Mouse (Mus musculus) embryonic facial prominence, embryonic 11.5 days (tissue): Measurements from ENCODE around the gene Gabrb2. TPM values are rescaled to one million over a fixed set of nuclear protein-coding genes. Genes with fewer than 3 reads are reported as not detected.

Source experiments
- ATAC-seq: fragments of 200-750 bp; cut with Nextera tagmentation; replicated peaks from 2 replicates; pipeline ENCODE4 v1.8.0; 2017; ENCODE audit warnings: low read depth; ENCODE audit not compliant: insufficient number of reproducible peaks, low FRiP score, low TSS enrichment
- DNase-seq: peaks from one replicate; pipeline ENCODE4 v3.0.0-alpha.2; 2015; ENCODE audit warnings: low spot score
- H3K27ac ChIP-seq: fragments of 300-500 bp; sonication (generic); replicated peaks from 2 replicates; pipeline ENCODE4 v1.5.1; 2014; ENCODE audit warnings: mild to moderate bottlenecking, low read depth, low read length, control low read depth
- H3K27me3 ChIP-seq: fragments of 300-500 bp; sonication (generic); 2 replicates; pipeline ENCODE4 v1.6.1; 2014; ENCODE audit warnings: mild to moderate bottlenecking, low read length, moderate library complexity, mixed read lengths; ENCODE audit not compliant: control insufficient read depth, insufficient read depth
- H3K36me3 ChIP-seq: fragments of 300-500 bp; sonication (generic); replicated peaks from 2 replicates; pipeline ENCODE4 v1.6.1; 2014; ENCODE audit warnings: low read depth, mild to moderate bottlenecking, low read length, moderate library complexity, mixed read lengths; ENCODE audit not compliant: control insufficient read depth, insufficient read depth
- H3K4me1 ChIP-seq: fragments of 300-500 bp; sonication (generic); 2 replicates; pipeline ENCODE4 v1.6.1; 2014; ENCODE audit warnings: low read length, mixed read lengths; ENCODE audit not compliant: control insufficient read depth, insufficient read depth
- H3K4me2 ChIP-seq: fragments of 300-500 bp; sonication (generic); 2 replicates; pipeline ENCODE4 v1.6.1; 2014; ENCODE audit warnings: low read depth, mild to moderate bottlenecking, control low read depth, low read length, moderate library complexity
- H3K4me3 ChIP-seq: fragments of 300-500 bp; sonication (generic); 2 replicates; pipeline ENCODE4 v1.5.1; 2014; ENCODE audit warnings: low read depth, low read length, control low read depth
- H3K9ac ChIP-seq: fragments of 300-500 bp; sonication (generic); replicated peaks from 2 replicates; pipeline ENCODE4 v1.6.1; 2014; ENCODE audit warnings: mild to moderate bottlenecking, control low read depth, low read length
- H3K9me3 ChIP-seq: fragments of 300-500 bp; sonication (generic); replicated peaks from 2 replicates; pipeline ENCODE4 v1.6.1; 2016; ENCODE audit warnings: mild to moderate bottlenecking, low read length, inconsistent platforms, mixed read lengths; ENCODE audit not compliant: control insufficient read depth
- WGBS: fragments of 180-500 bp; shearing (Covaris S2); extraction: QIAGEN DNeasy Blood & Tissue Kit; methylation state at CpG from one replicate; pipeline ENCODE4 v1.1.7; 2014; 5-methylcytosine and 5-hydroxymethylcytosine counted together
- polyA plus RNA-seq: library from polyadenylated mRNA; unstranded; fragments of >200 nt; fragmentation: Nextera tagmentation; extraction: Ambion mirVana; gene quantifications from 2 replicates; pipeline ENCODE4 v1.2.1, GENCODE M21; 2014

Gene Gabrb2
- polyA plus RNA-seq, 1 experiment from 2014 or later: 3.4 TPM

- Histone ChIP-seq H3K27ac (no peak overlapping the region), H3K9ac (no peak overlapping the region), H3K4me3 (no peak overlapping the region), H3K27me3 (no peaks in the 10 kb centered on the region), H3K4me1 (no peaks in the 10 kb centered on the region), H3K36me3 (no peaks in the 10 kb centered on the region), H3K9me3 (no peaks in the 10 kb centered on the region), H3K4me2 (no peak overlapping the region)
- ATAC-seq (no peak), DNase-seq (no peak)
- 82% methylated on average over 1 of the region's 1 CpGs for WGBS
Measured at GRCm38 (mm10) chr11:42606225-42606624, 186.7 kb downstream of the Gabrb2 start.

- Histone ChIP-seq H3K9ac (no peak overlapping the region), H3K9me3 (no peaks in the 10 kb centered on the region), H3K4me2 (no peak overlapping the region), H3K4me1 (no peaks in the 10 kb centered on the region), H3K27me3 (no peaks in the 10 kb centered on the region), H3K36me3 (no peaks in the 10 kb centered on the region), H3K4me3 (no peak overlapping the region), H3K27ac (no peak overlapping the region)
- DNase-seq (no peak), ATAC-seq (no peak)
- WGBS: 90% methylated on average over 3 of the region's 3 CpGs
Measured at GRCm38 (mm10) chr11:42609128-42609763, 189.7 kb downstream of the Gabrb2 start.

GRCm38 (mm10) chr11:42618195-42618594 is 198.6 kb downstream of the Gabrb2 start:
- H3K9me3 ChIP-seq: no peaks in the 10 kb centered on the region
- H3K4me3 ChIP-seq: no peak overlapping the region
- DNase-seq: no peak
- H3K36me3 ChIP-seq: no peaks in the 10 kb centered on the region
- WGBS: 78% methylated on average over 2 of the region's 2 CpGs
- H3K4me2 ChIP-seq: no peak overlapping the region
- no peak overlapping the region for H3K9ac ChIP-seq
- ATAC-seq: no peak
- H3K27ac ChIP-seq: no peak overlapping the region
- no peaks in the 10 kb centered on the region for H3K27me3 ChIP-seq
- H3K4me1 ChIP-seq: no peaks in the 10 kb centered on the region

GRCm38 (mm10) chr11:42621109-42621508 is 201.6 kb downstream of the Gabrb2 start:
- no peak overlapping the region for H3K9ac ChIP-seq
- no peaks in the 10 kb centered on the region for H3K9me3 ChIP-seq
- no peaks in the 10 kb centered on the region for H3K36me3 ChIP-seq
- H3K4me1 ChIP-seq: no peaks in the 10 kb centered on the region
- no peak overlapping the region for H3K4me2 ChIP-seq
- no peak overlapping the region for H3K27ac ChIP-seq
- ATAC-seq (no peak), DNase-seq (no peak)
- WGBS: 84% methylated on average over 4 of the region's 4 CpGs
- no peaks in the 10 kb centered on the region for H3K27me3 ChIP-seq
- H3K4me3 ChIP-seq: no peak overlapping the region

- Histone ChIP-seq H3K27ac (no peak overlapping the region), H3K9me3 (no peaks in the 10 kb centered on the region), H3K4me2 (no peak overlapping the region), H3K27me3 (no peaks in the 10 kb centered on the region), H3K36me3 (no peaks in the 10 kb centered on the region), H3K9ac (no peak overlapping the region), H3K4me1 (no peaks in the 10 kb centered on the region), H3K4me3 (no peak overlapping the region)
- ATAC-seq (no peak), DNase-seq (no peak)
- WGBS: 59% methylated on average over 5 of the region's 5 CpGs
Measured at GRCm38 (mm10) chr11:42650111-42650510, 230.6 kb downstream of the Gabrb2 start.

- Histone ChIP-seq H3K27ac (no peak overlapping the region), H3K4me3 (no peak overlapping the region), H3K9me3 (no peaks in the 10 kb centered on the region), H3K9ac (no peak overlapping the region), H3K4me2 (no peak overlapping the region), H3K4me1 (no peaks in the 10 kb centered on the region), H3K36me3 (no peaks in the 10 kb centered on the region), H3K27me3 (no peaks in the 10 kb centered on the region)
- DNase-seq: no peak
- no peak for ATAC-seq
Measured at GRCm38 (mm10) chr11:42651572-42651971, 232.0 kb downstream of the Gabrb2 start.

GRCm38 (mm10) chr11:42654189-42654588 is 234.6 kb downstream of the Gabrb2 start:
- H3K9me3 ChIP-seq: no peaks in the 10 kb centered on the region
- ATAC-seq (no peak), DNase-seq (no peak)
- H3K4me3 ChIP-seq: no peak overlapping the region
- no peaks in the 10 kb centered on the region for H3K27me3 ChIP-seq
- H3K9ac ChIP-seq: no peak overlapping the region
- no peak overlapping the region for H3K4me2 ChIP-seq
- H3K27ac ChIP-seq: no peak overlapping the region
- 68% methylated on average over 3 of the region's 3 CpGs for WGBS
- no peaks in the 10 kb centered on the region for H3K36me3 ChIP-seq
- no peaks in the 10 kb centered on the region for H3K4me1 ChIP-seq

GRCm38 (mm10) chr11:42668657-42669056 is 249.1 kb downstream of the Gabrb2 start:
- H3K4me3 ChIP-seq: no peak overlapping the region
- no peak for ATAC-seq
- H3K9ac ChIP-seq: no peak overlapping the region
- DNase-seq: no peak
- H3K27ac ChIP-seq: no peak overlapping the region
- 90% methylated on average over 4 of the region's 4 CpGs for WGBS
- H3K9me3 ChIP-seq: no peaks in the 10 kb centered on the region
- no peaks in the 10 kb centered on the region for H3K36me3 ChIP-seq
- H3K4me2 ChIP-seq: no peak overlapping the region
- no peaks in the 10 kb centered on the region for H3K27me3 ChIP-seq
- H3K4me1 ChIP-seq: no peaks in the 10 kb centered on the region
